Mouse (Mus musculus) heart, embryonic 13.5 days (tissue): ENCODE measurements around the gene Gpi1. TPM values are rescaled to one million over a fixed set of nuclear protein-coding genes. Genes with fewer than 3 reads are reported as not detected.

Experiments used
- ATAC-seq: fragments of 200-750 bp; cut with Nextera tagmentation; 2 replicates; pipeline ENCODE4 v1.8.0; 2017; ENCODE audit warnings: moderate TSS enrichment; ENCODE audit not compliant: insufficient number of reproducible peaks, low FRiP score, low TSS enrichment; ENCODE audit errors: extremely low read depth
- H3K27ac ChIP-seq: fragments of 300-500 bp; sonication (generic); replicated peaks from 2 replicates; pipeline ENCODE4 v1.5.1; 2015; ENCODE audit warnings: moderate library complexity, mild to moderate bottlenecking, inconsistent platforms
- H3K27me3 ChIP-seq: fragments of 300-500 bp; sonication (generic); replicated peaks from 2 replicates; pipeline ENCODE4 v1.6.1; 2015; ENCODE audit warnings: mild to moderate bottlenecking, inconsistent platforms
- H3K36me3 ChIP-seq: fragments of 300-500 bp; sonication (generic); 2 replicates; pipeline ENCODE4 v1.6.1; 2015; ENCODE audit warnings: mild to moderate bottlenecking, inconsistent platforms
- H3K4me1 ChIP-seq: fragments of 300-500 bp; sonication (generic); 2 replicates; pipeline ENCODE4 v1.6.1; 2015; ENCODE audit warnings: inconsistent platforms
- H3K4me2 ChIP-seq: fragments of 300-500 bp; sonication (generic); 2 replicates; pipeline ENCODE4 v1.6.1; 2015; ENCODE audit warnings: inconsistent platforms, mild to moderate bottlenecking, moderate library complexity
- H3K4me3 ChIP-seq: fragments of 300-500 bp; sonication (generic); 2 replicates; pipeline ENCODE4 v1.5.1; 2015; ENCODE audit warnings: moderate library complexity, mild to moderate bottlenecking, inconsistent platforms
- H3K9ac ChIP-seq: fragments of 300-500 bp; sonication (generic); 2 replicates; pipeline ENCODE4 v1.6.1; 2015; ENCODE audit warnings: inconsistent platforms, mild to moderate bottlenecking, moderate library complexity
- H3K9me3 ChIP-seq: fragments of 300-500 bp; sonication (generic); 2 replicates; pipeline ENCODE4 v1.6.1; 2016; ENCODE audit warnings: inconsistent platforms
- WGBS: fragments of 180-500 bp; shearing (Covaris S2); methylation state at CpG from one replicate; pipeline ENCODE4 v1.1.7; 2015; ENCODE audit warnings: mixed read lengths; 5-methylcytosine and 5-hydroxymethylcytosine counted together
- polyA plus RNA-seq: library from polyadenylated mRNA; unstranded; fragments of >200 nt; fragmentation: Nextera tagmentation; extraction: Ambion mirVana; gene quantifications from 2 replicates; pipeline ENCODE4 v1.2.1, GENCODE M21; 2015

Gpi1 gene
- polyA plus RNA-seq, 1 experiment from 2014 or later = 702 TPM

GRCm38 (mm10) chr7:34229153-34229552, 983 bp downstream of the Gpi1 start:
- H3K4me1 ChIP-seq = peaks cover 62% of the 10 kb centered on the region
- peak overlapping the region; percentile 94 for H3K9ac ChIP-seq
- 13% methylated on average over 5 of the region's 5 CpGs for WGBS
- no peak for ATAC-seq
- H3K4me3 ChIP-seq = peak overlapping the region; percentile 79
- peak overlapping the region; percentile 92 for H3K4me2 ChIP-seq
- peak overlapping the region; percentile 97 for H3K27ac ChIP-seq
- no peaks in the 10 kb centered on the region for H3K9me3 ChIP-seq
- H3K36me3 ChIP-seq = peaks cover 46% of the 10 kb centered on the region
- no peaks in the 10 kb centered on the region for H3K27me3 ChIP-seq

GRCm38 (mm10) chr7:34228641-34229040, 1.5 kb downstream of the Gpi1 start:
- peak overlapping the region; percentile 92 for H3K4me2 ChIP-seq
- peak overlapping the region; percentile 79 for H3K4me3 ChIP-seq
- peaks cover 62% of the 10 kb centered on the region for H3K4me1 ChIP-seq
- 14% methylated on average over 7 of the region's 9 CpGs for WGBS
- H3K36me3 ChIP-seq = peaks cover 51% of the 10 kb centered on the region
- no peak overlapping the region for H3K27ac ChIP-seq
- no peak for ATAC-seq
- peak overlapping the region; percentile 94 for H3K9ac ChIP-seq
- H3K27me3 ChIP-seq = no peaks in the 10 kb centered on the region
- H3K9me3 ChIP-seq = no peaks in the 10 kb centered on the region

GRCm38 (mm10) chr7:34226846-34227245, 3.3 kb downstream of the Gpi1 start:
- Histone ChIP-seq H3K27ac (no peak overlapping the region), H3K27me3 (no peaks in the 10 kb centered on the region), H3K4me3 (peak overlapping the region; percentile 79), H3K4me2 (peak overlapping the region; percentile 92), H3K36me3 (peaks cover 69% of the 10 kb centered on the region), H3K4me1 (peaks cover 50% of the 10 kb centered on the region), H3K9ac (peak overlapping the region; percentile 94), H3K9me3 (no peaks in the 10 kb centered on the region)
- no peak for ATAC-seq
- WGBS = 87% methylated on average over 12 of the region's 12 CpGs

- peaks cover 50% of the 10 kb centered on the region for H3K4me1 ChIP-seq
- H3K27ac ChIP-seq = no peak overlapping the region
- peak overlapping the region; percentile 79 for H3K4me3 ChIP-seq
- peak overlapping the region; percentile 92 for H3K4me2 ChIP-seq
- 51% methylated on average over 8 of the region's 8 CpGs for WGBS
- no peaks in the 10 kb centered on the region for H3K9me3 ChIP-seq
- H3K36me3 ChIP-seq = peaks cover 77% of the 10 kb centered on the region
- no peaks in the 10 kb centered on the region for H3K27me3 ChIP-seq
- H3K9ac ChIP-seq = peak overlapping the region; percentile 94
- no peak for ATAC-seq
Measured at GRCm38 (mm10) chr7:34226086-34226485, 4.0 kb downstream of the Gpi1 start.

GRCm38 (mm10) chr7:34224308-34224707, 5.8 kb downstream of the Gpi1 start:
- ATAC-seq = no peak
- Histone ChIP-seq H3K9ac (no peak overlapping the region), H3K4me1 (peaks cover 43% of the 10 kb centered on the region), H3K36me3 (peaks cover 95% of the 10 kb centered on the region), H3K9me3 (no peaks in the 10 kb centered on the region), H3K27me3 (no peaks in the 10 kb centered on the region), H3K27ac (no peak overlapping the region), H3K4me3 (no peak overlapping the region), H3K4me2 (no peak overlapping the region)
- 84% methylated on average over 6 of the region's 6 CpGs for WGBS

GRCm38 (mm10) chr7:34222340-34222739, 7.8 kb downstream of the Gpi1 start:
- no peak overlapping the region for H3K27ac ChIP-seq
- H3K4me3 ChIP-seq = no peak overlapping the region
- 93% methylated on average over 10 of the region's 10 CpGs for WGBS
- H3K9me3 ChIP-seq = no peaks in the 10 kb centered on the region
- peaks cover 23% of the 10 kb centered on the region for H3K4me1 ChIP-seq
- no peak for ATAC-seq
- no peak overlapping the region for H3K9ac ChIP-seq
- no peak overlapping the region for H3K4me2 ChIP-seq
- no peaks in the 10 kb centered on the region for H3K27me3 ChIP-seq
- H3K36me3 ChIP-seq = peaks cover 100% of the 10 kb centered on the region

- 77% methylated on average over 9 of the region's 9 CpGs for WGBS
- H3K9ac ChIP-seq = no peak overlapping the region
Measured at GRCm38 (mm10) chr7:34221594-34222250, 8.4 kb downstream of the Gpi1 start.

GRCm38 (mm10) chr7:34218496-34218895, 11.6 kb downstream of the Gpi1 start:
- no peak overlapping the region for H3K4me3 ChIP-seq
- 71% methylated on average over 1 of the region's 1 CpGs for WGBS
- no peak overlapping the region for H3K9ac ChIP-seq
- H3K9me3 ChIP-seq = no peaks in the 10 kb centered on the region
- no peaks in the 10 kb centered on the region for H3K4me1 ChIP-seq
- no peaks in the 10 kb centered on the region for H3K27me3 ChIP-seq
- H3K36me3 ChIP-seq = peaks cover 100% of the 10 kb centered on the region
- no peak overlapping the region for H3K27ac ChIP-seq
- no peak overlapping the region for H3K4me2 ChIP-seq
- ATAC-seq = no peak

More at GRCm38 (mm10) chr7:34221594-34222250, 8.4 kb downstream of the Gpi1 start:
- Histone ChIP-seq H3K27me3 (no peaks in the 10 kb centered on the region), H3K36me3 (peaks cover 100% of the 10 kb centered on the region), H3K27ac (no peak overlapping the region), H3K4me3 (no peak overlapping the region), H3K9me3 (no peaks in the 10 kb centered on the region), H3K4me2 (no peak overlapping the region), H3K4me1 (peaks cover 17% of the 10 kb centered on the region)
- ATAC-seq = no peak

- no peak for ATAC-seq
- Histone ChIP-seq H3K27me3 (no peaks in the 10 kb centered on the region), H3K4me3 (no peak overlapping the region), H3K4me2 (no peak overlapping the region), H3K27ac (no peak overlapping the region), H3K4me1 (no peaks in the 10 kb centered on the region), H3K36me3 (peaks cover 100% of the 10 kb centered on the region), H3K9ac (no peak overlapping the region), H3K9me3 (no peaks in the 10 kb centered on the region)
- 83% methylated on average over 10 of the region's 10 CpGs for WGBS
Measured at GRCm38 (mm10) chr7:34216474-34216873, 13.7 kb downstream of the Gpi1 start.

- 89% methylated on average over 9 of the region's 9 CpGs for WGBS
- Histone ChIP-seq H3K9me3 (no peaks in the 10 kb centered on the region), H3K27ac (no peak overlapping the region), H3K36me3 (peaks cover 100% of the 10 kb centered on the region), H3K4me2 (no peak overlapping the region), H3K9ac (no peak overlapping the region), H3K27me3 (no peaks in the 10 kb centered on the region), H3K4me1 (0 out of 2 replicates have a peak, but pooled peaks cover 3% of the 10 kb centered on the region), H3K4me3 (no peak overlapping the region)
- ATAC-seq = no peak
Measured at GRCm38 (mm10) chr7:34215481-34215880, 14.7 kb downstream of the Gpi1 start.

- H3K27me3 ChIP-seq = no peaks in the 10 kb centered on the region
- no peak for ATAC-seq
- H3K9ac ChIP-seq = no peak overlapping the region
- H3K36me3 ChIP-seq = peaks cover 100% of the 10 kb centered on the region
- H3K4me2 ChIP-seq = no peak overlapping the region
- no peak overlapping the region for H3K27ac ChIP-seq
- no peaks in the 10 kb centered on the region for H3K9me3 ChIP-seq
- H3K4me1 ChIP-seq = 0 out of 2 replicates have a peak, but pooled peaks cover 4% of the 10 kb centered on the region
- 88% methylated on average over 8 of the region's 8 CpGs for WGBS
- no peak overlapping the region for H3K4me3 ChIP-seq
Measured at GRCm38 (mm10) chr7:34214644-34215043, 15.5 kb downstream of the Gpi1 start.

GRCm38 (mm10) chr7:34213281-34213680, 16.9 kb downstream of the Gpi1 start:
- no peak for ATAC-seq
- H3K27ac ChIP-seq = no peak overlapping the region
- H3K4me1 ChIP-seq = 0 out of 2 replicates have a peak, but pooled peaks cover 4% of the 10 kb centered on the region
- WGBS = 86% methylated on average over 7 of the region's 7 CpGs
- H3K9me3 ChIP-seq = no peaks in the 10 kb centered on the region
- H3K4me2 ChIP-seq = no peak overlapping the region
- peaks cover 100% of the 10 kb centered on the region for H3K36me3 ChIP-seq
- H3K9ac ChIP-seq = no peak overlapping the region
- H3K27me3 ChIP-seq = no peaks in the 10 kb centered on the region
- H3K4me3 ChIP-seq = no peak overlapping the region
